Mouse (Mus musculus) MEL (cell line): ENCODE data around the gene Ttll11.

Experiments used
- CTCF ChIP-seq, 3 experiments: IDR thresholded peaks in 2 of 3; conservative IDR thresholded peaks in 1 of 3; 2 replicates each; pipeline ENCODE4 v1.5.1; 2011 to 2012; ENCODE audit warnings: low read length in 3 of 3, low read depth in 2 of 3, mild to moderate bottlenecking in 2 of 3, improper control_type of control experiment in 1 of 3, inconsistent platforms in 1 of 3, mixed read lengths in 1 of 3, moderate library complexity in 1 of 3; ENCODE audit not compliant: control insufficient read depth in 1 of 3, insufficient read depth in 1 of 3, poor library complexity in 1 of 3, severe bottlenecking in 1 of 3
- ETS1 ChIP-seq: IDR thresholded peaks from 2 replicates; pipeline ENCODE4 v1.6.1; 2012; ENCODE audit warnings: low read depth, mild to moderate bottlenecking, inconsistent platforms, low read length, improper control_type of control experiment, moderate library complexity
- KAT2A ChIP-seq: conservative IDR thresholded peaks from 2 replicates; pipeline ENCODE4 v1.6.1; 2012; ENCODE audit warnings: low read depth, low read length, improper control_type of control experiment, inconsistent platforms
- MXI1 ChIP-seq: IDR thresholded peaks from 2 replicates; pipeline ENCODE4 v1.6.1; 2011; ENCODE audit warnings: mild to moderate bottlenecking, low read depth, low read length, improper control_type of control experiment
- POLR2A ChIP-seq, 2 experiments: IDR thresholded peaks; 2 replicates each; pipeline ENCODE4 v1.6.1; 2011 to 2012; ENCODE audit warnings: low read length in 2 of 2, mild to moderate bottlenecking in 2 of 2, control low read depth in 1 of 2, improper control_type of control experiment in 1 of 2, low read depth in 1 of 2, moderate library complexity in 1 of 2; ENCODE audit not compliant: control insufficient read depth in 1 of 2, insufficient read depth in 1 of 2, poor library complexity in 1 of 2

GRCm38 (mm10) chr2:35842780-35843474 lies 136.8 kb downstream of the Ttll11 start:
- TF ChIP-seq CTCF (IDR thresholded peaks at IDR 0.05 in 2 of 3, conservative IDR thresholded peaks at IDR 0.05 in 1 of 3; ENCODE audit: control insufficient read depth in 1 of 3, insufficient read depth in 1 of 3, low read depth in 2 of 3, low read length in 3 of 3, poor library complexity in 1 of 3, severe bottlenecking in 1 of 3) = no peak
- TF ChIP-seq KAT2A = no peak
- TF ChIP-seq MXI1 = no peak
- no peak for TF ChIP-seq POLR2A (IDR thresholded peaks at IDR 0.05; ENCODE audit: control insufficient read depth in 1 of 2, insufficient read depth in 1 of 2, low read depth in 1 of 2, low read length in 2 of 2, poor library complexity in 1 of 2)
- no peak for TF ChIP-seq ETS1
